ENCODE assay signal across 8 mouse cellular contexts in genomic region chr17:88065031-88065800, GRCm38 (mm10). TPM values are rescaled to one million over a fixed set of nuclear protein-coding genes. Genes with fewer than 3 reads are reported as not detected.
DNase-seq lines count a peak whose midpoint lies in the region; ATAC-seq and TF ChIP-seq lines count a peak whose summit lies in the region.

Gene Fbxo11 (minus strand): TSS chr17:88065291.

- H3K4me2 ChIP-seq in forebrain, embryonic 13.5 days, result peak within 1 kb of the TSS; percentile 73
- H3K4me2 ChIP-seq in heart, embryonic 16.5 days (ENCODE audit: low read depth, low read length), result peak within 1 kb of the TSS; percentile 84
- H3K4me2 ChIP-seq in liver, postnatal 0 days (ENCODE audit: low read depth, low read length), result peak within 1 kb of the TSS; percentile 80
- peak within 1 kb of the TSS; percentile 53 for H3K4me2 ChIP-seq in neural tube, embryonic 14.5 days (ENCODE audit: low read depth, low read length)

- no peak for TF ChIP-seq CTCF in liver, postnatal 0 days (IDR thresholded peaks at IDR 0.05; ENCODE audit: low read depth)

- H3K27ac ChIP-seq in brown adipose tissue, adult 24 weeks (replicated peaks; ENCODE audit: low read depth, low read length), result peak within 1 kb of the TSS; percentile 86
- H3K27ac ChIP-seq in forebrain, embryonic 13.5 days, result peak within 1 kb of the TSS; percentile 100
- peak within 1 kb of the TSS; percentile 99 for H3K27ac ChIP-seq in heart, embryonic 16.5 days (ENCODE audit: low read length)
- peak within 1 kb of the TSS; percentile 100 for H3K27ac ChIP-seq in liver, postnatal 0 days (ENCODE audit: low read depth)
- peak within 1 kb of the TSS; percentile 100 for H3K27ac ChIP-seq in neural tube, embryonic 14.5 days (ENCODE audit: low read depth, low read length)

- H3K27me3 ChIP-seq in forebrain, embryonic 13.5 days, result no peaks in the 10 kb centered on the region
- no peaks in the 10 kb centered on the region for H3K27me3 ChIP-seq in heart, embryonic 16.5 days (ENCODE audit: control insufficient read depth, insufficient read depth, low read length)
- no peaks in the 10 kb centered on the region for H3K27me3 ChIP-seq in liver, postnatal 0 days (ENCODE audit: insufficient read depth, low read length)
- H3K27me3 ChIP-seq in neural tube, embryonic 14.5 days (ENCODE audit: control insufficient read depth, insufficient read depth, low read length), result no peaks in the 10 kb centered on the region

- H3K36me3 ChIP-seq in forebrain, embryonic 13.5 days (ENCODE audit: poor library complexity, severe bottlenecking), result no peaks in the 10 kb centered on the region
- H3K36me3 ChIP-seq in heart, embryonic 16.5 days (ENCODE audit: control insufficient read depth, insufficient read depth), result no peaks in the 10 kb centered on the region
- H3K36me3 ChIP-seq in liver, postnatal 0 days (replicated peaks; ENCODE audit: insufficient read depth, low read length), result no peaks in the 10 kb centered on the region
- no peaks in the 10 kb centered on the region for H3K36me3 ChIP-seq in neural tube, embryonic 14.5 days (ENCODE audit: control insufficient read depth, insufficient read depth, low read length)

- H3K4me1 ChIP-seq in brown adipose tissue, adult 24 weeks (ENCODE audit: control insufficient read depth, insufficient read depth, insufficient read length, low read length), result no peaks in the 10 kb centered on the region; the same call in 1 of the 2 replicates
- H3K4me1 ChIP-seq in forebrain, embryonic 13.5 days, result peaks cover 22% of the 10 kb centered on the region
- peaks cover 14% of the 10 kb centered on the region for H3K4me1 ChIP-seq in heart, embryonic 16.5 days (ENCODE audit: control insufficient read depth, insufficient read depth, low read length)
- 0 out of 2 replicates have a peak, but pooled peaks cover 3% of the 10 kb centered on the region for H3K4me1 ChIP-seq in liver, postnatal 0 days (ENCODE audit: insufficient read depth)
- peaks cover 8% of the 10 kb centered on the region; the same call in 1 of the 2 replicates for H3K4me1 ChIP-seq in neural tube, embryonic 14.5 days (ENCODE audit: control insufficient read depth, insufficient read depth, low read length)

- peak; percentile 64 for DNase-seq in kidney, postnatal 14 days
- peak; percentile 74 for DNase-seq in liver, postnatal 0 days
- DNase-seq in testis, postnatal 10 days (ENCODE audit: low spot score), result peak; percentile 79

- ATAC-seq in CD4-positive, CD25-positive, alpha-beta regulatory T cell, adult 4 months, result no peak
- peak; percentile 3 for ATAC-seq in forebrain, embryonic 13.5 days
- peak; percentile 26 for ATAC-seq in heart, embryonic 16.5 days (replicated peaks; ENCODE audit: extremely low read depth, insufficient read depth, low FRiP score)
- peak; percentile 24 for ATAC-seq in liver, postnatal 0 days
- ATAC-seq in neural tube, embryonic 14.5 days (ENCODE audit: low read depth), result peak; percentile 16

- peak within 1 kb of the TSS; percentile 100 for H3K9ac ChIP-seq in forebrain, embryonic 13.5 days
- H3K9ac ChIP-seq in heart, embryonic 16.5 days (ENCODE audit: low read length), result peak within 1 kb of the TSS; percentile 93
- H3K9ac ChIP-seq in liver, postnatal 0 days (replicated peaks), result peak within 1 kb of the TSS; percentile 100
- H3K9ac ChIP-seq in neural tube, embryonic 14.5 days (replicated peaks; ENCODE audit: low read depth, low read length), result peak within 1 kb of the TSS; percentile 100

- peak within 1 kb of the TSS; percentile 94 for H3K4me3 ChIP-seq in brown adipose tissue, adult 24 weeks (ENCODE audit: insufficient read depth, low read depth, low read length)
- H3K4me3 ChIP-seq in forebrain, embryonic 13.5 days, result peak within 1 kb of the TSS; percentile 99
- H3K4me3 ChIP-seq in heart, embryonic 16.5 days (ENCODE audit: low read length), result peak within 1 kb of the TSS; percentile 81
- peak within 1 kb of the TSS; percentile 99 for H3K4me3 ChIP-seq in liver, postnatal 0 days (ENCODE audit: low read depth, low read length)
- H3K4me3 ChIP-seq in neural tube, embryonic 14.5 days (ENCODE audit: low read depth, low read length), result peak within 1 kb of the TSS; percentile 86

- 1% methylated on average over 17 of the region's 112 CpGs for WGBS in forebrain, embryonic 13.5 days
- under 1% methylated on average over 75 of the region's 112 CpGs for WGBS in heart, embryonic 16.5 days
- under 1% methylated on average over 45 of the region's 112 CpGs for WGBS in liver, postnatal 0 days (ENCODE audit: insufficient replicate concordance)
- 0% methylated on average over 4 of the region's 112 CpGs for WGBS in neural tube, embryonic 14.5 days

- TF ChIP-seq EP300 in liver, postnatal 0 days (IDR thresholded peaks at IDR 0.05; ENCODE audit: low read depth), result no peak

- H3K9me3 ChIP-seq in forebrain, embryonic 13.5 days (replicated peaks), result no peaks in the 10 kb centered on the region
- no peaks in the 10 kb centered on the region; the same call in 1 of the 2 replicates for H3K9me3 ChIP-seq in heart, embryonic 16.5 days (replicated peaks; ENCODE audit: control insufficient read depth, low read length)
- no peaks in the 10 kb centered on the region for H3K9me3 ChIP-seq in liver, postnatal 0 days (ENCODE audit: low read length)
- H3K9me3 ChIP-seq in neural tube, embryonic 14.5 days (ENCODE audit: control insufficient read depth, low read length), result no peaks in the 10 kb centered on the region

RNA-seq across cellular contexts. Expression of gene Fbxo11, which starts in this region (rescaled TPM):
- 10 to 100 TPM; 19.2 to 31.1 TPM for polyA plus RNA-seq in CD4-positive, CD25-positive, alpha-beta regulatory T cell, adult 4 months (2017; shearing (Covaris generic))
- 38.8 and 48.5 TPM in 2 replicates for polyA plus RNA-seq in brown adipose tissue, adult 24 weeks (2012; ENCODE audit: insufficient read depth, insufficient read length, missing spikeins)
- 28.0 and 28.6 TPM in 2 replicates for polyA plus RNA-seq in forebrain, embryonic 13.5 days (2015; fragmentation: Nextera tagmentation; extraction: Ambion mirVana)
- 9.7 and 10.0 TPM in 2 replicates for polyA plus RNA-seq in heart, embryonic 16.5 days (2015; fragmentation: Nextera tagmentation; extraction: Ambion mirVana)
- polyA plus RNA-seq in liver, postnatal 0 days (2015; fragmentation: Nextera tagmentation; extraction: Ambion mirVana), result 4.1 and 4.7 TPM in 2 replicates
- 47.7 and 47.8 TPM in 2 replicates for polyA plus RNA-seq in neural tube, embryonic 14.5 days (2014; fragmentation: Nextera tagmentation; extraction: Ambion mirVana)
